Mouse (Mus musculus): ENCODE results near the gene Myoz2.

DNA sequence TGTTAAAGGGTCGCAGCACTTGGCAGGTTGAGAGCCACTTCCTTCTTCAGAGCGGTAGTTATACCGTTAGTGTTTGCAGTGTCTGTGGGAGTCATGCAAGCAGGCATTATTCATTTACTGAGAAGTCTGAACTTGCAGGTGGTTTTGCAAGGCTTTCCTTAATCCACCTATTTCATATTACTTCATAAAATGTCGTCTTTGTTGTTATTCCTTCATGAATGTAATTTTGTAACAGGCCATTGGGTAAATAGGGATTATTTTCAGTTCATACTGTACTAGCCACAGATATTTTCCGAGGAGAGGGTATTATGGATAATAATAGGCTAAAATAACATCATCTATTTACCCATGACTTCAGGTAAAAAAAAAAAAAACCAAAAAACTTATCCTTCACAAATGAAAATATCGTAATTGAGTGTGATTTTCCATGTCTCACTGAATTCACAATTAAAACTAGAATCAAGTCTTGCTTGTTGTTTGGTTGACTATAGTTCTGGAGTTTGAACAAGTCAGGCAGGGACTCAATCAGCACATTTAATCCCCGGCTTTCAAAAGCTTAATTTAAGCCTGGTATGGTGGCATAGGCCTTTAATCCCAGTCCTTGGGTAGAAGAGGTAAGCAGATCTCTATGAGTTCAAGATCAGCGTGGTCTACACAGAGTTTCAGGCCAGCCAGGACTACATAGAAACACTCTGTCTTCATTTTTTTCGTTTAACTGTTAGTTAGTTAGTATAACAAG, 10.2 kb downstream of the Myoz2 start:
- TF ChIP-seq CTCF (IDR thresholded peaks at IDR 0.05; ENCODE audit: low read depth) = no peak
- no peak for TF ChIP-seq EP300 (IDR thresholded peaks at IDR 0.05; ENCODE audit: low read depth)

All from liver, embryonic 14.5 days (tissue).